Mouse (Mus musculus) lung, embryonic 15.5 days (tissue): ENCODE measurements around the gene Tspan5. TPM values are rescaled to one million over a fixed set of nuclear protein-coding genes. Genes with fewer than 3 reads are reported as not detected.

ENCODE experiments used
- ATAC-seq: fragments of 200-750 bp; cut with Nextera tagmentation; 2 replicates; pipeline ENCODE4 v1.8.0; 2017; ENCODE audit warnings: moderate number of reproducible peaks, borderline replicate concordance; ENCODE audit not compliant: low FRiP score, low TSS enrichment; ENCODE audit errors: extremely low read depth
- H3K27ac ChIP-seq: fragments of 300-500 bp; sonication (generic); 2 replicates; pipeline ENCODE4 v1.5.1; 2015; ENCODE audit warnings: moderate library complexity, mild to moderate bottlenecking, inconsistent platforms
- H3K27me3 ChIP-seq: fragments of 300-500 bp; sonication (generic); 2 replicates; pipeline ENCODE4 v1.6.1; 2015; ENCODE audit warnings: inconsistent platforms
- H3K36me3 ChIP-seq: fragments of 300-500 bp; sonication (generic); 2 replicates; pipeline ENCODE4 v1.6.1; 2015; ENCODE audit warnings: inconsistent platforms
- H3K4me1 ChIP-seq: fragments of 300-500 bp; sonication (generic); 2 replicates; pipeline ENCODE4 v1.6.1; 2015; ENCODE audit warnings: inconsistent platforms
- H3K4me2 ChIP-seq: fragments of 300-500 bp; sonication (generic); 2 replicates; pipeline ENCODE4 v1.6.1; 2015; ENCODE audit warnings: inconsistent platforms, mild to moderate bottlenecking, moderate library complexity
- H3K4me3 ChIP-seq: fragments of 300-500 bp; sonication (generic); 2 replicates; pipeline ENCODE4 v1.5.1; 2015; ENCODE audit warnings: mild to moderate bottlenecking, inconsistent platforms
- H3K9ac ChIP-seq: fragments of 300-500 bp; sonication (generic); 2 replicates; pipeline ENCODE4 v1.6.1; 2015; ENCODE audit warnings: inconsistent platforms
- H3K9me3 ChIP-seq: fragments of 300-500 bp; sonication (generic); 2 replicates; pipeline ENCODE4 v1.6.1; 2016; ENCODE audit warnings: inconsistent platforms
- WGBS: fragments of 180-500 bp; shearing (Covaris S2); methylation state at CpG from one replicate; pipeline ENCODE4 v1.1.7; 2015; 5-methylcytosine and 5-hydroxymethylcytosine counted together
- polyA plus RNA-seq: library from polyadenylated mRNA; unstranded; fragments of >200 nt; fragmentation: Nextera tagmentation; extraction: Ambion mirVana; gene quantifications from 2 replicates; pipeline ENCODE4 v1.2.1, GENCODE M21; 2015

Tspan5 gene
- polyA plus RNA-seq, 1 experiment from 2014 or later, result 30.3 TPM

GRCm38 (mm10) chr3:138941604-138942003 is 199.6 kb downstream of the Tspan5 start:
- 67% methylated on average over 9 of the region's 9 CpGs for WGBS
- Histone ChIP-seq H3K9me3 (no peaks in the 10 kb centered on the region), H3K27ac (no peak overlapping the region), H3K4me1 (no peaks in the 10 kb centered on the region), H3K27me3 (no peaks in the 10 kb centered on the region), H3K9ac (no peak overlapping the region), H3K4me3 (no peak overlapping the region), H3K36me3 (peaks cover 49% of the 10 kb centered on the region), H3K4me2 (no peak overlapping the region)
- ATAC-seq, result no peak

- H3K9me3 ChIP-seq, result no peaks in the 10 kb centered on the region
- H3K4me3 ChIP-seq, result no peak overlapping the region
- H3K27ac ChIP-seq, result no peak overlapping the region
- H3K9ac ChIP-seq, result no peak overlapping the region
- no peaks in the 10 kb centered on the region for H3K4me1 ChIP-seq
- WGBS, result 91% methylated on average over 3 of the region's 3 CpGs
- H3K27me3 ChIP-seq, result no peaks in the 10 kb centered on the region
- peaks cover 29% of the 10 kb centered on the region for H3K36me3 ChIP-seq
- no peak for ATAC-seq
- H3K4me2 ChIP-seq, result no peak overlapping the region
Measured at GRCm38 (mm10) chr3:138945516-138945915, 203.5 kb downstream of the Tspan5 start.

- Histone ChIP-seq H3K27ac (no peak overlapping the region), H3K9ac (no peak overlapping the region), H3K4me3 (no peak overlapping the region), H3K9me3 (no peaks in the 10 kb centered on the region), H3K27me3 (no peaks in the 10 kb centered on the region), H3K36me3 (peaks cover 30% of the 10 kb centered on the region), H3K4me1 (no peaks in the 10 kb centered on the region), H3K4me2 (no peak overlapping the region)
- WGBS, result 90% methylated on average over 9 of the region's 9 CpGs
- no peak for ATAC-seq
Measured at GRCm38 (mm10) chr3:138949081-138949480, 207.1 kb downstream of the Tspan5 start.

GRCm38 (mm10) chr3:138955220-138955619 is 213.2 kb downstream of the Tspan5 start:
- H3K36me3 ChIP-seq, result peaks cover 36% of the 10 kb centered on the region
- H3K4me3 ChIP-seq, result no peak overlapping the region
- no peaks in the 10 kb centered on the region for H3K27me3 ChIP-seq
- no peak overlapping the region for H3K4me2 ChIP-seq
- WGBS, result 92% methylated on average over 7 of the region's 7 CpGs
- no peaks in the 10 kb centered on the region for H3K9me3 ChIP-seq
- no peaks in the 10 kb centered on the region for H3K4me1 ChIP-seq
- H3K9ac ChIP-seq, result no peak overlapping the region
- no peak overlapping the region for H3K27ac ChIP-seq
- ATAC-seq, result no peak

Other genes with a start within 250 kb of the Tspan5 start
- 343 and 357 TPM in 2 replicates for gene Eif4e, start 216.0 kb upstream of the Tspan5 start, polyA plus RNA-seq